Mouse (Mus musculus) layer of hippocampus, adult 11-12 months (tissue): ENCODE results near the gene Ltbp1.

Experiments
- DNase-seq: peaks from one replicate; pipeline ENCODE4 v3.0.0; 2022; ENCODE audit warnings: low spot score

The Ltbp1 gene

DNA sequence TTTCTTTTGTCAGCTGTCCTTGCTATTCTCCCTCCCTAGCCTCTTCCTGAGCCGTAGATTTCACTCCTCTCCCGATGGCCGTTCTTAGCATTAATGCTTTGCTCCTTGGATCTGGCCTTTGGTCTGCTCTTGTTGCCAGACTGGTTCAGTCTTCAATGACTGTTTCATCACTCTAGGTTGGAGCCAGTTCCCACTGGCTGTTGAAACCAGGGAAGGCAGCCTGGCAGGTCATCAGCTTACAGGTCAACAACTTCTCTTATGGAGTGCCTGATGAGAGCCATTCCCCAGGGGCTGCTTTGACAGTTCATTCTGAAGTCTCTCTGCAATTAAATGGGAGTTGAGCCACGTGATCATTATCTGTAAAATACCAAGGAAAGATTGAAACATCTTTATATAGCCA is 295.5 kb downstream of the Ltbp1 start:
- DNase-seq: no peak

GRCm38 (mm10) chr17:75304807-75305420 is 299.5 kb downstream of the Ltbp1 start:
- no peak for DNase-seq

DNA sequence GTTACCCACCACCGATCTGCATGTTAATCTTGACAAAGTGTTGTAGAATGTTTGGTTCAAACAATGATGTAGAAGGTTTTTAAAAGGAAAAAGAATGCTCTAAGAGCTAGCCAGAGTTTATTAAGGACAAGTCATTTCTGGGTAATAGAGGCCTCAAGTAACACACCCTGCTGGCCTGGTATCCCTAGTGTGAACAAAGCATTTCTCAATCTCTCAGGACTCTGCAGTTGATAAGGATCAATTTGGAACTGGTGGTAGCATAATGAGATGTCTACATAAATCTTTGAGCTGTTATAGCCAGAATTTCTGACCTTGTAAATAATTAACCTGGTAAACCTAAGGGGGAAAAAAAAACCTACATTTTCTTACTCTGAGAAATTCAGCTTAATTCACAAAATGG is 300.3 kb downstream of the Ltbp1 start:
- DNase-seq: no peak

GRCm38 (mm10) chr17:75307070-75308011 is 302.0 kb downstream of the Ltbp1 start:
- DNase-seq: no peak

GRCm38 (mm10) chr17:75317106-75317505 is 311.7 kb downstream of the Ltbp1 start:
- DNase-seq: no peak

- DNase-seq: no peak
Observed at GRCm38 (mm10) chr17:75323229-75323628, 317.9 kb downstream of the Ltbp1 start.

GRCm38 (mm10) chr17:75323766-75324165 is 318.4 kb downstream of the Ltbp1 start:
- DNase-seq: no peak

- DNase-seq: no peak
Observed at GRCm38 (mm10) chr17:75328102-75328639, 322.8 kb downstream of the Ltbp1 start.

GRCm38 (mm10) chr17:75330366-75330765 is 325.0 kb downstream of the Ltbp1 start:
- DNase-seq: no peak

DNA sequence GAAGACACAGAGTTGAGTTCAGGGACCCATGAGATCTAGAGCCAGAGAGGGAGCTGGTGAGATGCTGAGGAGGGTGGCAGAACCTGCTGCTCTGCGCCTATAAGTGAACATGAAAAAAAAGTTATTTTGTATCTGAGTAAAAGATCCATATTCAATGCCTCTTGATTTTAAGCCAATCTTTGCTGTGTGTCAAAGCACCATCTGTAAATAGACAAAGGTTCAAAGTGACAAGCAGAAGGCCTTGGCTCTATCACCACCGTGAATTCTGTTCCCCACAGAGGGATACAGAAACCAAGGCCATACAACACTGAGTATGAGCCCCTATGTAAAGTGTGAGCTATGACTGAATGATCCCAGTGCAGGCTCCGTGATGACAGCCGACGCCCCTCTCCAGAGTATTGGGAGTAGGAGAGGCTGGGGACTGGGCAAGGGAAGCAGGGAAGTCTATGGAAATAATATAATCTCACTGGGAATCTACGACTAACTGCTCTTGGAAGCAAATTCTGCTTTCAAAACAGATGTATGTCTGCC is 326.1 kb downstream of the Ltbp1 start:
- DNase-seq: no peak

DNA sequence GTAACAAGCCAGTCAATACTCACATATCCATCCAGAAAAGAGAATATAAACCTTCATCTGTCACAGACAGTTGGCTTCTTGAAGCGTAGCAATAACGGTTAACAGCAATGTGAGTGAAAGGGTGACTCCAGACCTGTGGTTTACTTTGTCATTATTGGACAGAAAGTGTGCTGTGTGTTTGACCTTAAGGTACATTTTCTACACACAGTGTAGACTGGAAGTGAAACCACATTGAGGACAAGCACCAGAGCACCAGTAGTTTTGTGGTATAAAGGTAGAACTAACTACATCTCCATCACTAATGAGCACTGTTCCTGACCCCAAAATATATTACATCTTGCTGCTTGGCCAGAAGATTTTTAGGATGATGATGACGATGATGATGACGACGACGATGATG is 326.9 kb downstream of the Ltbp1 start:
- DNase-seq: no peak

DNA sequence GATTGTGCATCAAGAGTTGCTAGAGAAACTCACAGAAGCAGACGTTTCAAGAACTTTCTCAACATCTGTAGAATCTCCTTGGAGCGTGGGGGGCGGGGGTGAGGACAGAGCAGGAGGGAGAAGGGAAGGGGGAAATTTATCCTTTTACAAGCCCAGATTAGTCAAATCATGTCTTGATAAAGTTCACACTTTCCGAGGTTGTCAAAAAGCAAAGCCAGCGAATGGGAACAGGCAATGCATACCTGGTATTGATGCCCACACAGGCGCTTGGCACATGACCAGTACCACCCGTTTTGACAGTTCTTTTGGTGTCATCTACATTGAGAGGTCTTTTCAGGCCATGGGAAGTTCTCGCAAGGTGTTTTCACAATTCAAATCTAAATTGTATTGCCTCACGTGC is 327.6 kb downstream of the Ltbp1 start:
- DNase-seq: no peak

DNA sequence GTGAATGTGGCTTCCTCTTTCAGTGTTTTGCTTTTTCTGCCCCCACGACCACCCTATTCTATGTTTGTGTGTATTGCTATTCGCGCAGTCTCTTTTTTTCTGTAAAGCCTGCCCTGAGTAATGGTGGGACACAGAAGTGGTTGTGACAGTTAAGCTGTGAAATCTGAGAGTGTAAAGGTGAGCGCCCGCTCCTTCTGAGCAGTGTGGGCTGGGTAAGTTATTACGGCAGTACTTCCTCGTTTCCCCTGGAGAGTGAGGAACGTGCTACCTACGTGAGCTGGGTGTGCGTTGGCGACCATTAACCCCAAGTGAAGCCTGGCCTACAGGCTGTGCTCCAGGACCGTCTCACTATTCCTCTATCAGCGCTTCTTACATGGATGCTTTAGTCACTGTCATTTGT is 328.4 kb downstream of the Ltbp1 start:
- no peak for DNase-seq

DNA sequence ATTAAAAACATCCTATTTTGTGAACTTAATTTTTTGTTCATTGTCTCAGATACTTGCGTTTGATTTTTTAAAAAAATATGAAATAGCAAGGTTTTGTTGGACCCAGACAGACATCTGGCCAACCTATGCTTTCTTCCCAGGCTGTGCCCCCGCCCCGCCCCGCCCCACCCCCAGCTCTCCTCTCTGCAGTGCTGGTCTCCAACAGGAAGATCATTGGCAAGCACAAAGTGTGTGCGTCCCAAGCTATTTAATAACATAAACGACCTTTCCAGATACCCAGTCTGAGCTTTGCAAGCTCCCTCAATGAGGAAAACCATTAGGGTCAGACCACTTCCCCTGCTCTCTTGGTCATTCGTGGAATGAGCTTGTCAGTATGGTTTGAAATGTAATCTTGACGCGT is 330.3 kb downstream of the Ltbp1 start:
- no peak for DNase-seq

DNA sequence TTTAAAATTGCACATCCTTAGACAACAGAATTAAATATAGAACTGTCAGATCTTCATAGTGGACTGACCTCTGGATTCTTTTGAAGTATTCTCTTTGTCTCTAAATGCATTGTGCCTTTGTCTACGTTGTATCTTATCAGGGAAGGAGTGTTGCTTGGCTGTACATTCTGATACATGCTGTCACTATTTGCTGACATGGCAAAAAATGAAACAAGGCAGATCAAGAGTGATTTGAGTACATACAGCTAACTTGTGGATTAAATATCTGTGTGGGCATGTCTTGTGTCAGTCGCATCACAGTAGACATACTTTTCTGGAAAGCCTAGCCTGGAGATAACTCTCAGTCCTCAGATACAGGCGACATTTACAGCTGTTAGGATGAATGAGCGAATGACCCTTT is 335.9 kb downstream of the Ltbp1 start:
- no peak for DNase-seq

GRCm38 (mm10) chr17:75345116-75345515 is 339.7 kb downstream of the Ltbp1 start:
- DNase-seq: no peak

- DNase-seq: no peak
Observed at GRCm38 (mm10) chr17:75347414-75347813, 342.0 kb downstream of the Ltbp1 start.

- peak; percentile 45 for DNase-seq
Observed at GRCm38 (mm10) chr17:75349109-75349508, 343.7 kb downstream of the Ltbp1 start.

GRCm38 (mm10) chr17:75349602-75350001 is 344.2 kb downstream of the Ltbp1 start:
- no peak for DNase-seq

- DNase-seq: no peak
Observed at GRCm38 (mm10) chr17:75353323-75353722, 348.0 kb downstream of the Ltbp1 start.

DNA sequence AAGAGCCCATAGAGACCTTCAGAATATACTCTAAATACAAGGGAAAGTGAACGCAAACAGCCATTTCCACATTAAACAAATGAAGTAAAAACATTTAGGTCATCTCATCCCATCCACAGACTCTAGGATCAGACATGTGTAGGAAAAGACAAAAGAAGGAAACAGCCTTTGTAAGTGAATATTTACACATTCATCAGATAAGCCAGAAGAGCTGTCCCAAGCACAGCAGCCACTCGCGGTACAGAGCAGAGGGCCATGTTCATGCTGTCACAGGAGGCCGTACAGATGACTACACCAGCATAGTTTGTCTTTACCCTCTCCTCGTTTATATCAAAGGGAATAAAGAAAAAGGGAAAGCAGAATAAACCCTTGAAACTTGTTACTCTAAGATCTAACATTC is 350.1 kb downstream of the Ltbp1 start:
- no peak for DNase-seq

DNA sequence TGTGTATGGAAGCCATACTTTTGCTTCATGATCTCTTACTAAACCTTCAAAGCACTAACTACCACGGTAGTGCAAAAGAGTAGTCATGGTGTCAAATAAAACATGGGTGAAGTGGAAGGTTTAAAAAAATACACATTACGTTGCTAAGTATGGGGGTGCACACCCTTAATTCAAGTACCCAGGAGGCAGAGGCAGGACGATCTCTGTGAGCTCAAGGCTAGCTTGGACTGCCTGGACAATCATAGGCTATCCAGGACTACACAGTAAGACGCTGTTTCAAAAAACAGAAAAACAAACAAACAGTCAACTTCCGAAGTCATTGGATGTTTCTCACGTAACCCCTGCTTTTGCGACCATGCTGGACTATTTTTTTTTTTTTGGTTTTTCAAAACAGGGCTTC is 354.7 kb downstream of the Ltbp1 start:
- no peak for DNase-seq

- DNase-seq: no peak
Observed at GRCm38 (mm10) chr17:75366332-75366731, 361.0 kb downstream of the Ltbp1 start.
